Mouse (Mus musculus): ENCODE data around the gene Il1r1. TPM values are rescaled to one million over a fixed set of nuclear protein-coding genes. Genes with fewer than 3 reads are reported as not detected.
A peak's percentile ranks its signal among the peaks of the same experiment; 100 is the strongest.
"Not testable (repeated sequence)": the region's sequence is repeated elsewhere in the genome, so short reads cannot be mapped to it uniquely, and the experiment has no call there.

Il1r1 gene
- total RNA-seq, 2 experiments from 2014 or later = 2.4 to 3.1 TPM

DNA sequence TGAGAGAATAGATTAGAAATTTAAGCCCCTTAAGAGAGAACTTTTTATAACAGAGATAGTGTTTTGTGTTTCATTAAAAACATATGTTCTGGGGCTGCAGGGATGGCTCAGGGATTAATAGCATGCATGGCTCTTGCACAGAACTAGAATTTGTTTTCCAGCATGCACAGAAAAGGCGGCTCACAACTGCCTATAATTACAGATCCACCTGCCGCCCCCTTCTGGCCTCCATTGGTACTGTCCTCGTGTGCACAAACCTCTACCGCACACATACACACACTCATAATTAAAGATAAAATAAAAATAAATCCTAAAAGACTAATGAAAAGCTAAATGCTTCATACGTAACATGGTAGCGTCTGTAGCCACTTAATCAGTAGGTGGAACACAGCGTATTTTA lies 69.0 kb downstream of the Il1r1 start:
- no peak for DNase-seq (ENCODE audit: extremely low spot score in 1 of 2, low spot score in 2 of 2)
- intact Hi-C loops (cut with DNase I) = no loop called here

DNA sequence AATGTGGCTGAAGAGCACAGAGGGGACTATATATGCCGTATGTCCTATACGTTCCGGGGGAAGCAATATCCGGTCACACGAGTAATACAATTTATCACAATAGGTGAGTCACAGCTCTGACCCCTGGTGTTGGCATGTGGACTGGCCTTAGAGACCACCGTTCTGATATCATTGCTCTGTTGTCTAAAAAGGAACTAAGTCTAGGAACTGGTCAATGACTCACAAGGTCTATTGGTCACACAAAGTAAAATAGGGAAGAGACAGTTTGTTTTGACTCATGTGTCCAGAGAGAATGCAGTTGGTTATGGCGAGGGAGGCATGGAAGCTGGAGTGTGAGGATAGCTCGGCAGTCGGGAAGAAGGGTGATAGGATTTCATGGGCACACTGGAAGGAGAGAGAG lies 69.9 kb downstream of the Il1r1 start:
- DNase-seq (ENCODE audit: extremely low spot score in 1 of 2, low spot score in 2 of 2) = no peak
- intact Hi-C loops (cut with DNase I) = no loop called here

DNA sequence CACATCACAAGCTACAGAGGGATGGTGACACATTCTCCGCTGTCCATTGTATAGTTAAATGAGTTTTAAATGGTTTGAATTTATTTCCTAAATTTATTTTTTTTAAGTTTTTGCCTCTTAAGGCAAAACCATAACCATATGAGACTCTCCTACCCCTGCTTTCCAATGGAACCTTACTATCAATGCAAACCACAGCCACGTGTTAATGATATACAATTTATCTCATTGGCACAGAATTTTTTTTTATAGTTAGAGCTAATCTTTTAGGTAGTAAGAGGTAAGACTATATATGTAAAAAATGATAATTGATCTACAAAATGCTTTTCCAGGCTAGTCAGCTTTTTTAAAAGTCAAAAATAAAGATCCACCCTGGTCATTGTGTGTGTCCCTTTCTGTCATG lies 73.2 kb downstream of the Il1r1 start:
- intact Hi-C loops (cut with DNase I) = no loop called here

DNA sequence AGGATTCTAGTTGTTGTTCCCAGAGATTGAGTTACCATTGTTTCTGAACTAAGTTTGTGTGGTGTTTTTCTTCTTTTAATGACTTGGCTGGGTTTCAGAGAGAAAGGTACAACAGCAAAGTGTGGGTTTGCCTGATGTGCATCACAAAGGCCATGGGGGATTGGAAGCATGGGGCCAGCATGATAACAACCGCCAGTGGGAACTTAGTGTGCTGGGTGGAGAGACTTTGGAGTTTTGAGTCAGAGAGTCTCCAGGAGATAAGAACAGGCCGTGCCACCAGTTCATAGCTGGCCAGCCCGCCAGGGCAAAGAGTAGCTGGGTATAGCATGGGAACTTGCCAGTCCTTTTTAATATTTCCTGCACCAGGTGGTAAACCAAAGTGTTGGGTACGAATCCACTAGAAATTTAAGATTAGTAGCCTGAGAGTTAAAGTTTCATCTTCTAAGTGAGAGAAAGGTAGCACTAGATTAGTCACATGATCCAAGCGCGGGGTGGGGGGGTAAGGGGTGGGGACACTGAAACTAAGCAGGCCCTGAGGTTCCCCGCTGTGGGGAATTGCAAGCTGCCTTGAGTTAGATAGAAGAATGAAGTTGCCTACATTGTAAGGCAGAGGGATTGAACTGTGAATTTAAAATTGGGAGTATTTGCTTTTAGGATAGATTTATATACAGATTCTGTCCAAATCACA lies 78.4 kb downstream of the Il1r1 start:
- no peak for DNase-seq (ENCODE audit: extremely low spot score in 1 of 2, low spot score in 2 of 2)
- intact Hi-C loops (cut with DNase I) = no loop called here

More for the DNA sequence above, 73.2 kb downstream of the Il1r1 start:
- no peak for DNase-seq (ENCODE audit: extremely low spot score in 1 of 2, low spot score in 2 of 2)

DNA sequence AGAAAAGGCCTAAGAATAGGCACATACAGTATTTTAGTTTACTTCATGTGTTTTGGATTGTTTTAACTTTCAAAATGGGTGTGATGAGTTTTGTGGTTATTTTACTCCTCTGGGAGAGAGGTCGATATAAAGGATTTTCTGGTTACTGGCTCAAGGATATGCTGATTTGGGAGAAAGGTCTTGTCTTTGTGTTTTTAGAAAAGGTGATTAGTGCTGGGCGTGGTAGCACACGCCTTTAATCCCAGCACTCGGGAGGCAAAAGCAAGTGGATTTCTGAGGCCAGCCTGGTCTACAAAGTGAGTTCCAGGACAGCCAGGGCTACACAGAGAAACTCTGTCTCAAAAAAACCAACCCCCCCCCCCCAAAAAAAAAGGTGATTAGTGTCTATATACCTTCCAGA lies 79.4 kb downstream of the Il1r1 start:
- intact Hi-C loops (cut with DNase I); DNase-seq (ENCODE audit: extremely low spot score in 1 of 2, low spot score in 2 of 2): not testable (repeated sequence)

DNA sequence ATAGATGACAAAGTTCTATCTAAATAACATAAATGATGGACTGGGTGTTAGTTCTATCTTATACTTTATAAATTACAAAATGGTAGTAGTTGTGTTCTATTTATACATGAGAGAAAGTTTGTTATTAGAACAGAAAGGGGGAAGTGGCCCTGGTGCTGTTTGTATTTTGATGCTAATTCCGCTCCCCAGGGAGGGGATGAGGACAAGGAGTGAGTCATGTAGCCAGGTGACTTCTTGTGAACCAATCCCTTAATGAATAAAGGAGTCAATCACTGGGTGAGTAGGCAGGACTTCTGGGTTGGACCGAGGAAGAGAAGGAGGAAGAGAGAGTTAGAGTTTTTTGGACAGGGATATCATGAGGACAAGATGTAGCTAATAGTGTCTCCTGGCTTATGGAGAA lies 81.2 kb downstream of the Il1r1 start:
- DNase-seq (ENCODE audit: extremely low spot score in 1 of 2, low spot score in 2 of 2) = no peak
- intact Hi-C loops (cut with DNase I) = no loop called here

DNA sequence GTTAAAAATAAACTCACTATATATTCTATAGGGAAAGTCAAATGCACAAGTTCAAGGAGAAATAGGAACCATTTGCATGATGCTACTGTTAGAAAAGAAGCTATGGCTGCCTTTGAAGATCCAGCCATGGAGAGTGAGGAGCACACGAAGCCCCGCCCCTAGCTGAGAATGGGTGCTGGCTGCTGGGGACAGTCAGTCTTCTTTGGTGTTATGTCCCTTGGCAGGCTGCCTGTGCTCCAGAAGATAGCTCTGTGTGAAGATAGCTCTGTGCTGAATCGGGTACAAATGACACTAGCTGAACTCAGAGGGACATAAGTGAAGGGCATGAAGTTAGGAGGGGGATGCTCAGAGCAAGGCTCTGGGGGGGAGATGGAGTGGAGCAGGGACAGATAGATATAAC lies 86.2 kb downstream of the Il1r1 start:
- intact Hi-C loops (cut with DNase I) = no loop called here
- DNase-seq (ENCODE audit: extremely low spot score in 1 of 2, low spot score in 2 of 2) = no peak

DNA sequence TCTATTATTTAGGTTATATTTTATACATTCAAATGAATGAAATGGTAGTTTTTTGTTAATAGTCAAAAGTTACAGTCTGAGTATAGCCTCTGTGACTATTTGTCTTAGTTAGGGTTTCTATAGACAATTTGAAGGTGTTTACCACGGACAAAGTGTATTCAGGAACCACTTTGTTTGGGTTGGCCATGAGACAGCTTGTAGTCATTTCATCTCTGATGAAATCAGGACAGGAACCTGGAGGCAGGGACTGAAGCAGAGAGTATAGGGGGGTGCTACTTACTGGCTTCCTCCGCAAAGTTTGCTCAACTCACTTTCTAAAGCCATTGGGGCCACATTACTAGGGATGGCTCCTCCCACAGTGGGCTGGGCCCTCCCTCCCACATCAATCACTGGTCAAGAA lies 86.7 kb downstream of the Il1r1 start:
- intact Hi-C loops (cut with DNase I) = no loop called here
- DNase-seq (ENCODE audit: extremely low spot score in 1 of 2, low spot score in 2 of 2) = no peak

DNA sequence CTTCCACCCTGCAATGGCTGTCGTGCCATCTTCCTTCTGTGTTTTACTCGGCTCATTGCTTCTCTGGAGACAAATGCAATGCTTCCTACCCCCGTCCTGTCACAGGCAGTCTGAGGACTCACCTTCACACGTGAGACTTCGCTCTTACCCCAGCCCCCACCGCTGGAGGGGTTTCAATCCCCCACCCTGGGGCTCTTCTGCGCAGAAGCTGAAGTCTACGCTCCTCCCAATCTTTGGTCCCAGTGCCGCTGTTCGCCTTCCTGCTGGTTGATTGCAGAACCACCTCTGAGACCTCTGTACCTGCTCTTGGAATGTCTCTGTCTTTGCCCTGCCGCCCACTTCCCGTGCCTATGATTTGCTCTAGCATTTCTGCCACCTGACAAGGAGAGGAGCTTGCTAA lies 89.1 kb downstream of the Il1r1 start:
- intact Hi-C loops (cut with DNase I) = no loop called here
- DNase-seq (ENCODE audit: extremely low spot score in 1 of 2, low spot score in 2 of 2) = no peak

DNA sequence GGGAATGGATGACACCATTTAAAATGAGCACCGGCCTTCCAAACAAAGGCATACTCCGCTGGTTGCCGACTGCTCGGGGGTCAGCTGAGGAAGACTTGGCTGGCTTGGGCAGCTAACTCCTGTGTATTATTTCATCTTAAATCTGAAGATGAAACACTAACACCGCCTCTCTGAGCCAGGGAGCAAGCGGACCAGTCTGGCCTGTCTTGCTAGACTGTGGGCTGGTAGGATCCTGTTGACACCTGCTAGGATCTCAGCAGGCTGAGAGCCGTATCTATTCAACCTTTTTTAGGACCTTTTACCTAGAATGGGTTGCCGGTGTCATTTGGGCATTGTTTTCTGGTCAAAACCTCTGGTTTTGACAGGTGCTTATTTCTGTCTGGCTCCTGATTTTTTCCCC lies 92.8 kb downstream of the Il1r1 start:
- intact Hi-C loops (cut with DNase I) = no loop called here
- no peak for DNase-seq (ENCODE audit: extremely low spot score in 1 of 2, low spot score in 2 of 2)

DNA sequence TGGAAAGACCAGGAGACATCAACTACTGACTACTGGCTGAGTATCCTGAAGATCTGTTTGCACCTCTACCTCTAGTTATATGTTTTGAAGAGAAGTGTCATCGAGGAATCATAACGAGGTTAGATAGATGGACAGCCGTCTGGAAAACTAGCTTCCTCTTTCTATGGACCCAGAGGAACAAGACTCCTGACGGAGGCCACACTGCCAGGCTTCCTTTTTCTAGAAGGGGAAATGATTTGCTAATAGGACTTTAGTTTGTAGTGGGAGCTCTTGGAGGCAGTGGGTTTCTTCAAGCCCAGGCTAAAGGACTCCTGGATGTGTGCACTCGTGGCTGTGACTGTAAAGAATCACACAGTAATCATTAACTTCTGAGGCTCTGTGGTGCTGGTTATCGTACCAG lies 96.9 kb downstream of the Il1r1 start:
- DNase-seq (ENCODE audit: extremely low spot score in 1 of 2, low spot score in 2 of 2) = no peak
- intact Hi-C loops (cut with DNase I) = no loop called here

DNA sequence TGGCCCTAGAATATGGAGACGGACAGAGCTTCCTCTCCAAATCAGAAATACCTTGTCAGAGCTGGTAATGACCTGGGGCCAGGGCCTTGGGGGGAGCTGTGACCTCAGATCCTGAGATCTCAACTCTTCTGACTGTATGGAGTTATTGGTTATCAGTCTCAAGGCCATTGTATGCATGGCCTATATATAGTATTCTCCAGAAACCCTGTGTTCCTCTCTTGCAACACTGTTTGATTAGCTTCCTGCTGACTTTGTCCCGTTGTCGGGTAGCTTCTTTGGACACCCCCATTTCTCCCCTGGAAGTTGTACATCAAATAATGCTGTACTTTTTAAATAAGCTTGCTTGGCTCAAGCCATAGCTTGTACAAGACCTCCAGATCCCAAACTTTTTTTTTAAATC lies 97.7 kb downstream of the Il1r1 start:
- intact Hi-C loops (cut with DNase I) = no loop called here
- no peak for DNase-seq (ENCODE audit: extremely low spot score in 1 of 2, low spot score in 2 of 2)

DNA sequence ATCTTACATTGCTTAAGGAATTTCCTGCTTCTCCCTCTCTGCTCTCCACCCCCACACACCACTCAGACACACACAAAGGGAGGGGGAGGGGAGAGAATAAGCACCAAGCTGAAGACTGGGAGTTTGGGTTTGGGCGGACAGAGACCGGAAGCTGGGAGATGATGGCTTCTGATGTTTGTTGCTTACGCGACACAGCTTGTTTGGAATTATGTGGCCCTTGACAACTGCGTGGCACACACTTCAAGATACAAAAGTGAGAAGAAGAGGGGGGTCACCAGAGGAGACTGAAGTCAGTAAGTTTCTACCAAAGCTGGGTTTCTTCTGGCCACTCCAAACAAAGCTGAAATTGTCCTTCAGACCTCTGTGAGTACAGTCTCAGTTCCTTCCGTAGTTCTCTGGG lies 99.6 kb downstream of the Il1r1 start, which contains the start of gene Il1rl2:
TSS of gene Il1rl2 (plus strand) at position 154 of the 400 bp plus-strand sequence.
- peak in 1 of 2 experiments; percentile 50 for DNase-seq (ENCODE audit: extremely low spot score in 1 of 2, low spot score in 2 of 2)
- intact Hi-C loops (cut with DNase I) = no loop called here

DNA sequence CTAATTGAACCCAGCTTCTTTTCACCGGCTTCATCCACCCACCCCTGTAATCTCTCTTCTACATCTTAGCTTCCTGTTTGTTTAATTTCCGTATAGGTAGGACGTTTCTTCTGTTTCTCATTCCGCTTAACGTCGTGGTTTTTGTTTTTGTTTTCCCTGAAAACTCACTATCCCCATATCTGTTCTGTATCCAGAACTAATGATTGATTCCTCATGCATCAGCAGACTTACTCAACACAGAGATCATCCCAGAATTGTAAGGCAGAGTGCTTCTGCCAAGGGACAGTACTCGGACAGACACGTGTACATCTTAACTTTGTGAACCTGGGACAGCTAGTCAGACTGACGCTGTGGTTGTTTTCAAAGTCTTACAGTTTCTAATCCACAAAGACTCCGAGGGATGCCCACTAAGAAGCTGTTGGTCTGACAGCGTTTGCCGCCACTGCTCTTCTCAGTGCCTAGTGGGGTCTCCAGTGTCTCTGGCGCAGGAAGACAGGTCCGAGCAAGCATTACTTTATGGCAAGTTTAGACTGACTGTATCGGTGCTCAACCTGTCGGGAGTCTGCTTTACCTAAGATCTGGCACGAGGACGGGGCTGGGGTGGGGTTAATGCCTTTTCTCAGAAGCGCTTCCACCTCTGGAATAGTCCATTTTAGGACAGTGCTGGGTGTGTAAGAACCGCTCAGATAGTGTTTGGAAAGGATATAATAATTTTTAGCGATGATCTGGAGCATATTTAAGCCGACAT lies 100.2 kb downstream of the Il1r1 start:
- DNase-seq (ENCODE audit: extremely low spot score in 1 of 2, low spot score in 2 of 2) = no peak
- intact Hi-C loops (cut with DNase I) = no loop called here

DNA sequence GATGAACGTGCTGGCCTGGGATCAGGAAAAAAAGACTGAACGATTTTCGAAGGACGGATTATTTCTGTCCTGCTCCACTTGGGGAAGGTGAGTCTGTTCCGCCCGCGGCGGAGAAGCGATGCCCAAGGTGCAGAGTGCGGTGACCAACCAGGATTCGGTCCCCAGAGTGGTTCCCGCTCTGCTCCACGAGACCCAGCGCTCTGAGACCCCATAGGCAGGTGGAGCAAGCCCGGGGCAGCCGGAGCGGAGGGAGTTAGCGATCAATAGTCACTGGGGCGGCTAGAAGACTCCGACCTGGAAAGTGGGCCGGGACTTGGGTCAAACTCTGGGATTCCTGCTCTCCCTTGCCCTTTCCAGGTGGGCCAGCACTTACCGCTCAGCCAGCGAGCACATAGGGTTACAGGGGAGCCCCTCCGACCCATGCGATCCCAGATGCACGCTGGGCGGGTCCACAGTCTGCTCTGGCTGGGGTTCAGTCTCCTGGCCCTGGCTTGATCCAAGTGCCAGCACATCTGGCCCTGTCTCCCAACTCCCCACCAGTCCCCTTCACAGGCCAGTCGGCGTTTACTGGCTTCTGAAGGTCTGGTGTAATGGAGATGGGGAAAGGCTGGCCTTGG lies 100.9 kb downstream of the Il1r1 start:
- intact Hi-C loops (cut with DNase I) = no loop called here
- DNase-seq (ENCODE audit: extremely low spot score in 1 of 2, low spot score in 2 of 2) = no peak

DNA sequence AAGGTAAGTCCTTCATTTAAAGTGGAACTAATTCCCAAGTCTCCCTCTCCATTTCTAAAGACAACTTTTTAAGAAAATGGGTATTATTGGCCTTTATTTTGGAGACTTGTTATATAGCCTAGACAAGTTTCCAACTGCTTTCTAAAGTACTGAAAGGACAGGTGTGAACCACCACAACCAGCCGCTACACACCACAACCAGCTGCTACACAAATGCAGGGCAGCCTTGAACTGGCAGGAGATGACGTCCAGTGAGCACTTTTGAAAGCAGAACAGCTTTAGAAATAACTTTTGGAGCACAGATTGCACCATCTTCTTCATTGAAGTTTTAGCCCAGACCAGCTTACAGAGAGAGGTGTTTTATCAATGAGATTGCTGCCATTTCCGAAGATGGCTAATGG lies 102.7 kb downstream of the Il1r1 start:
- DNase-seq (ENCODE audit: extremely low spot score in 1 of 2, low spot score in 2 of 2) = no peak
- intact Hi-C loops (cut with DNase I) = no loop called here

DNA sequence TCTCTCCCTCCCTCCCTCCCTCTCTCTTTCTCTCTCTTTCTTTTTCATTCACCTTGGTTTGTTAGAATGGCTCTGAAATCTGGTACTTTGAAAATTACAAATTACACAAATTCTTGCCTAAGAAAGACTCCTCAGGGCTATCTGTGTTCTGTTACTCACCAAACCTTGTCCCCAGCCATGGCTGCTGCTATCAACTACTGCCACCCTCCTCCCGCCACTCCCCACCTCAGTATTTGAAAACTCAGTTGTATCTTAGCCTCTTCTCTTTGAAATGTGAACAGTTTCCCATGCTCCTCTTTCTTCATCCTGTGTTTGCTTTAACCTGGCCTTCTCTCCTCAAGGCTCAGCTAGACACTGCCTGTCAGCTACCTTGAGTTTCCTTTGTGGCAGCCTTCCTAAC lies 104.6 kb downstream of the Il1r1 start:
- DNase-seq (ENCODE audit: extremely low spot score in 1 of 2, low spot score in 2 of 2) = no peak
- intact Hi-C loops (cut with DNase I) = no loop called here

DNA sequence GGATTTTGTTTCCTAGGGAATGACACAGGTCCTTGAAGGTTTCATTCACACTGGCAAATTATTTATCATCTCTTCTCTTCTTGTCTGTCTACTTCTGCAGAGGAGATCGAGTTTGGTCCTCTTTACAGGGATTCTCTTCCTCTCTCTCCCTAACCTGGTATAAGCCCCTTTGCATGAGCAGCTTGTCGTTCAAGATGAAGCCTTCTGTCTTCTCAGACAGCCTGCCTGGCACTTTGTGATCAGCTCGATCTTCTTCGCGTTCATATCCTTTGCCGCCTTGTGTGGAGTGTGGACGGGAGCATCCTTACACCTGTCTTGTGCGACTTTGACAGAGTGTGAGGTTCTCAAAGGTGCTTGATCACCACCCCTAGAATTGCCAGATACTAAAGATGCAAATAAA lies 105.3 kb downstream of the Il1r1 start:
- intact Hi-C loops (cut with DNase I) = no loop called here
- DNase-seq (ENCODE audit: extremely low spot score in 1 of 2, low spot score in 2 of 2) = no peak

DNA sequence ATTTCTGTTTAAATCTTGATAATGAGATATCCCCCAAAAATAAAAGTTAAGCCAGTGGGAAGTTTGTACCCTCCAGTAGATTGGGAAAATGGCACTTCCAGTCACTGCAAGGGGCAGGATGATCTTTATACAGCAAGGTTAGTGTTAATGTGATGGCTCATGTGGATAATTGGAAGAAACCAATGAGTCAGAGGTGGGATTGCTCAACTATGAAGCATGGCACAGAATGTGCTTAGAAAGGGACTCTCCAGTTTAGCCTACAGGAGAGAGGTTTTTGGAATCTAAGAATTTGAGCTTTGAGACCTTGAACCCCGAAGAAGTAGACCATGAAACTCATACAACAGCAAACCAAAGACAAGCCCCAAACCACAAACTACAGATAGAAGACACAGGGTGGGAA lies 114.5 kb downstream of the Il1r1 start:
- no peak for DNase-seq (ENCODE audit: extremely low spot score in 1 of 2, low spot score in 2 of 2)
- intact Hi-C loops (cut with DNase I) = no loop called here

DNA sequence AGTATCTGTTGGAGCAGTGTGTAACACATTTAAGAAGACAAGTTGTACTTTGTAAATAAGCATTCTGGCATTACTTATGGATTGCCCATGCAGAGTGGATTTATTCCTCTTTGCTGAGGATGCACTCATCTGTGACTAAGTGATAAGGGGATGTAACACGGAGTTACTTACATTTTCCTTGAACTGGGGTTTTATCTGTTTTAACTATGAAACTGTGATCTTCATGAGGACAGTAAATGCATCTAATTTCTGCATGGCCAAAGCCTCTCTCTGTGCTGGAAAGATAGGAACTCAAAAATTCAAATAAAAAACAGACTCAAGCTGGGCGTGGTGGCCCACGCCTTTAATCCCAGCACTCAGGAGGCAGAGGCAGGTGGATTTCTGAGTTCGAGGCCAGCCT lies 115.2 kb downstream of the Il1r1 start:
- DNase-seq (ENCODE audit: extremely low spot score in 1 of 2, low spot score in 2 of 2) = no peak
- intact Hi-C loops (cut with DNase I) = no loop called here

Measured in left cerebral cortex, postnatal 10 days (tissue).